ENCODE assay signal across 8 mouse cellular contexts in the genomic region with DNA sequence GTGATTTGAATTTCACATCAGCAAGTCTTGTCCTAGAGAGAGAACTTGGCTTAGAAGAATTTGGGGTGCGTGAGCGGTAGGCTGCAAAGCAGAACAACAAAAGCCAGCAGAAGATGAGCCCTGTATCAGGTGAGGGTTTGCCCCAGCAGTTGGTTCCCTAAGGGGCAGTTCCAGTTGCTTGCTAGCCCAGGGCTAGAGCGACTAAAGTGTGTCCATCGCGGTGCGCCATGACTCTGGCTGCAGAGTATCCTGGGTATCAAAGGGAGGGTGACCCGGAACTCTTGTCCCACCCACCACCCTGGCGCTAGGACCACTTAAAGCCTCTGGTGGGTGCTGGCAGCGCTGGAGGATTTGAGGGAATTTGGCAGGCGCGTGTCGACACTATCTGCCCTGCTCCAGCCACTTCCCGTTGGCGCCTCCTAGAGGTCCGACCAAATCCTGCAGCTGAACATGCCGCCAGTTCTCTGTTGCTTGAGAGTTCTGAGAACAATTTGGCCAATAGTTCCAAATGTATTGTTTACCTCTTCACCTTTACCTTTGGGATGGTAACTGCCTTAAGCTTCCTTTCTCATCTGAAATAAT. TPM values are rescaled to one million over a fixed set of nuclear protein-coding genes. Genes with fewer than 3 reads are reported as not detected.
A peak's percentile ranks its signal among the peaks of the same experiment; 100 is the strongest.
DNase-seq lines count a peak whose midpoint lies in the region; ATAC-seq lines count a peak whose summit lies in the region.

No protein-coding gene starts in this region.

- H3K36me3 ChIP-seq in intestine, embryonic 15.5 days = peaks cover 12% of the 10 kb centered on the region; the same call in 1 of the 2 replicates

- 0 out of 2 replicates have a peak, but pooled peaks cover 10% of the 10 kb centered on the region for H3K4me1 ChIP-seq in intestine, embryonic 15.5 days (replicated peaks)

- H3K4me2 ChIP-seq in intestine, embryonic 15.5 days (replicated peaks) = peak overlapping the region; percentile 66

- intact Hi-C loops in left cerebral cortex, postnatal 25 days (cut with DNase I) = no loop called here

- peak overlapping the region; percentile 7; the same call in 1 of the 2 replicates for H3K4me3 ChIP-seq in intestine, embryonic 15.5 days (replicated peaks)

- H3K27ac ChIP-seq in intestine, embryonic 15.5 days = no peak overlapping the region

- peaks cover 23% of the 10 kb centered on the region for H3K27me3 ChIP-seq in intestine, embryonic 15.5 days (replicated peaks)

- no peaks in the 10 kb centered on the region for H3K9me3 ChIP-seq in intestine, embryonic 15.5 days

- H3K9ac ChIP-seq in intestine, embryonic 15.5 days = no peak overlapping the region

- peak; percentile 66 for DNase-seq in adrenal gland, adult 8-10 months
- DNase-seq in embryo, embryonic 11.5 days (ENCODE audit: low read depth, low spot score) = peak; percentile 78
- peak; percentile 44 for DNase-seq in gonadal fat pad, adult 2 months (ENCODE audit: low read depth)
- DNase-seq in left cerebral cortex, postnatal 25 days (ENCODE audit: low spot score in 2 of 2) = peak; percentile 68 to 74
- peak; percentile 84 for DNase-seq in mesoderm, embryonic 11.5 days (ENCODE audit: low read depth, low spot score)
- DNase-seq in right cerebral cortex, postnatal 4 days = peak; percentile 83
- DNase-seq in yolk sac, embryonic 10.5 days (ENCODE audit: low spot score) = peak; percentile 67

- peak; percentile 44 for ATAC-seq in intestine, embryonic 15.5 days

- WGBS in intestine, embryonic 15.5 days = 13% methylated on average over 16 of the region's 16 CpGs

RNA-seq across cellular contexts. Expression of a gene that starts 13.8 kb away (rescaled TPM):
- 10 to 100 TPM in 2 of 4 experiments, 1 to 10 TPM in 2; 4.0 to 13.1 (median 8.0) TPM for total RNA-seq in adrenal gland, adult 8-10 months (2022)
- polyA plus RNA-seq in gonadal fat pad, adult 2 months (2012; rRNA removed) = 6.4 and 6.7 TPM in 2 replicates
- 4.3 and 4.8 TPM in 2 replicates for polyA plus RNA-seq in intestine, embryonic 15.5 days (2015; fragmentation: Nextera tagmentation; extraction: Ambion mirVana)
- 10 to 100 TPM; 24.7 to 25.3 TPM for total RNA-seq in left cerebral cortex, postnatal 25 days (2021)

RNA-seq across cellular contexts. Expression of a gene that starts 31.9 kb away (rescaled TPM):
- 1 to 10 TPM; 1.8 to 5.0 (median 3.2) TPM for total RNA-seq in adrenal gland, adult 8-10 months (2022)
- 10.4 and 11.6 TPM in 2 replicates for polyA plus RNA-seq in gonadal fat pad, adult 2 months (2012; rRNA removed)
- 4.3 and 5.3 TPM in 2 replicates for polyA plus RNA-seq in intestine, embryonic 15.5 days (2015; fragmentation: Nextera tagmentation; extraction: Ambion mirVana)
- total RNA-seq in left cerebral cortex, postnatal 25 days (2021) = 1 to 10 TPM; 2.6 to 3.2 TPM

RNA-seq across cellular contexts. Expression of a gene that starts 40.2 kb away (rescaled TPM):
- 10 to 100 TPM in 3 of 4 experiments, 1 to 10 TPM in 1; 8.4 to 11.4 (median 10.4) TPM for total RNA-seq in adrenal gland, adult 8-10 months (2022)
- polyA plus RNA-seq in gonadal fat pad, adult 2 months (2012; rRNA removed) = 8.8 and 9.4 TPM in 2 replicates
- 10.3 and 10.7 TPM in 2 replicates for polyA plus RNA-seq in intestine, embryonic 15.5 days (2015; fragmentation: Nextera tagmentation; extraction: Ambion mirVana)
- total RNA-seq in left cerebral cortex, postnatal 25 days (2021) = 10 to 100 TPM; 16.8 to 18.1 TPM

RNA-seq across cellular contexts. Expression of a gene that starts 40.3 kb away (rescaled TPM):
- 10 to 100 TPM; 30.8 to 58.2 (median 43.5) TPM for total RNA-seq in adrenal gland, adult 8-10 months (2022)
- 36.7 and 37.0 TPM in 2 replicates for polyA plus RNA-seq in gonadal fat pad, adult 2 months (2012; rRNA removed)
- 57.0 and 62.3 TPM in 2 replicates for polyA plus RNA-seq in intestine, embryonic 15.5 days (2015; fragmentation: Nextera tagmentation; extraction: Ambion mirVana)
- 10 to 100 TPM; 42.1 to 46.2 TPM for total RNA-seq in left cerebral cortex, postnatal 25 days (2021)

RNA-seq across cellular contexts. Expression of a gene that starts 43.6 kb away (rescaled TPM):
- total RNA-seq in adrenal gland, adult 8-10 months (2022) = 10 to 100 TPM; 21.4 to 40.8 (median 28.2) TPM
- 13.2 and 14.2 TPM in 2 replicates for polyA plus RNA-seq in gonadal fat pad, adult 2 months (2012; rRNA removed)
- polyA plus RNA-seq in intestine, embryonic 15.5 days (2015; fragmentation: Nextera tagmentation; extraction: Ambion mirVana) = 8.0 and 8.5 TPM in 2 replicates
- 1 to 10 TPM; 7.5 to 8.9 TPM for total RNA-seq in left cerebral cortex, postnatal 25 days (2021)
